Mouse (Mus musculus): ENCODE measurements around the gene Srgap3. TPM values are rescaled to one million over a fixed set of nuclear protein-coding genes. Genes with fewer than 3 reads are reported as not detected.
A peak's percentile ranks its signal among the peaks of the same experiment; 100 is the strongest.
"Not testable (repeated sequence)": the region's sequence is repeated elsewhere in the genome, so short reads cannot be mapped to it uniquely, and the experiment has no call there.

Srgap3 gene
- polyA plus RNA-seq, 2 experiments from 2014 or later = 0.29 to 0.31 TPM

GRCm38 (mm10) chr6:112903796-112904195 is 43.3 kb downstream of the Srgap3 start:
- ATAC-seq = no peak

DNA sequence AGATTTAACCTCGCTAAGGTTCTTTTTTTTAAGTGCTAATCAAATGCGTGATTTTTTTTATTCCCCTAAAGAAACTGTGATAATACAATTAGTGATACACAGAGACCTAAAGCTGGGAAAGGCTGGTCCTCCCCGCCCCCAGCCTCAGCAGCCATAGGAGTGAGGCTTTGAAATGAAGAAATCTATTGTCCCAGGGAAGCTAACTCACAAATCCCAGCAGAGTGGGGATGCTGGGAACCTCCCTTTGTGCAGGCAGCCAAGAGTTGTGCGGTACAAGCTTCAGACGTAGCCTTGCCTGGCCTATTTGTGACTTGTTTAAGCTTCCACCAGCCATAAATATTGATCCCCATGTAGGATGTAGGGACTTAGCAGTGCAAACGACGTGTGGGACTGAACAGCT is 43.8 kb downstream of the Srgap3 start:
- no peak for ATAC-seq

DNA sequence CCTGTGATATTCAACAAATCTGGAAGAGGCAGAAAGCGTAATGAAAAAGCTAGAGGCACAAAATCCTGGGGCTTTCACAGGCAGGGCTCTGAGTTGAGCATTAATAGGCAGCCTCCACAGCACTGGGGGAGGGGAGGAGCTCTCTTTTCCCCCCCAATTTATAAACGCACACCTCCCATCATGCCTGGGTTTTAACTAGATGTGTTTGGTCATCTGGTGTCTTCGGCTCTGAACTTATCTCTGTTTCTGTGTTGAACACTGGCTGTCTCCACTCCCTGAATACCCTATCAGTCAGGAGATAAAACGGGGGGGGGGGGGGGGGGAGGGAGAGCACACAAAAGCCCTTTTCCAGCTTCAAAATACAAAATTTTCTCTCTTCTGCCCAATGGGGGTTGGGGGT is 44.3 kb downstream of the Srgap3 start:
- no peak for ATAC-seq

GRCm38 (mm10) chr6:112900306-112900705 is 46.8 kb downstream of the Srgap3 start:
- no peak for ATAC-seq

DNA sequence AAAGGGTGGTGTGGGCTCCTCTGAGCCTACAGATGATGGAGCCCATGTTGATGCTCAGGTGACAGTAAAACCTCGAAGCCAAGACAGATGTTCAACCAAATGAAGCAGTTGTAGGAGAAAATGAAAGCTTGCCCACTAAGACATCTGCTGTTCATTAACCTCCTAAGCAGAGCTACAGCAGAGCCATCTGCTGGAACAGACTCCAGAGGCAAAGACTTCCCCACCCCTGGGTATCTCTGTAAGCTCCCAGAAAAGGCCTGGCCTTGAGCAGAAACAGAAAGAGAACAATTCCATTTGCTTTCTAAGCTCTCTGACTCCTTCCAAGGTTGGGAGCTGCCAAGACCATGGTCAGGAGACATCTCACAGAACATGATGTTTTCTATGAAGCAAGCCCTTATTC is 47.4 kb downstream of the Srgap3 start:
- no peak for ATAC-seq

DNA sequence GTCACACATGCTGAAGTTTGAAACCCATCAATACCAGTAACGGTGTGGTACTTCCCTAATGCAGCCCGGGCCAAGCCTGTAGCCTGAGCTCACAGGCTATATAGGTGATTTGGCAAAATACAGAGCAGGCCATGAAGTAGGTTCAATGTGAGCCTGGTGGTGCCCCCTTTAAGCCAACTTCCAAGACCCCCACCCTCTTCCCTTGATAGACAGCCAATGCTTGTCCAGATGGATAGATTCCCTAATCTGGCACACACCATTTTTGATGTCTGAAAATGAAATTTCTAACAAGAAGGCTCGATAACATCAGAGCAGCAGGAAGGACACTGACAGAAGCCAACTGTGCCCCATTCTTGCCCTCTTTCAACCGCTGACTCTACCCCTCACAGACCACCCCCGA is 47.8 kb downstream of the Srgap3 start:
- no peak for ATAC-seq

- no peak for ATAC-seq
Measured at GRCm38 (mm10) chr6:112898435-112898834, 48.6 kb downstream of the Srgap3 start.

DNA sequence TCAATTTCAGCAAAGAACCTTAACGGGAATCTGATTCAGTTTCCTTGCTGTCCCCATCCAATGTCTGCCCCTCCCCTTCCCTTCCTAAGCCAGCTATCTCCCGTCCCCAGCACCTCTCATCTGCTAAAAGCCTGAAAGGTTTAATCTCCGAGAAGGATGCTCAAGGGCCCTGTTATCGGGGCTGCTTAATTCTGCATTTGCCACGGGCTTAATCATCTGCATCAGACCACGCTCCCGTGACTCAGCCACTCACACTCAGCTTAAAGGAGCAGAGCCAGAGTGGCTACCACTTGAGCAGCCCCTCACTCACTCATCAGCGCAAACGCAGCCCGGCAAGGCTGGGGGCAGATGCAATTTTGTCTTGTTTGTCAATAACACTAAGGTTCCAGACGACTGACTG is 50.7 kb downstream of the Srgap3 start:
- ATAC-seq = no peak

- ATAC-seq = no peak
Measured at GRCm38 (mm10) chr6:112890331-112890751, 56.7 kb downstream of the Srgap3 start.

DNA sequence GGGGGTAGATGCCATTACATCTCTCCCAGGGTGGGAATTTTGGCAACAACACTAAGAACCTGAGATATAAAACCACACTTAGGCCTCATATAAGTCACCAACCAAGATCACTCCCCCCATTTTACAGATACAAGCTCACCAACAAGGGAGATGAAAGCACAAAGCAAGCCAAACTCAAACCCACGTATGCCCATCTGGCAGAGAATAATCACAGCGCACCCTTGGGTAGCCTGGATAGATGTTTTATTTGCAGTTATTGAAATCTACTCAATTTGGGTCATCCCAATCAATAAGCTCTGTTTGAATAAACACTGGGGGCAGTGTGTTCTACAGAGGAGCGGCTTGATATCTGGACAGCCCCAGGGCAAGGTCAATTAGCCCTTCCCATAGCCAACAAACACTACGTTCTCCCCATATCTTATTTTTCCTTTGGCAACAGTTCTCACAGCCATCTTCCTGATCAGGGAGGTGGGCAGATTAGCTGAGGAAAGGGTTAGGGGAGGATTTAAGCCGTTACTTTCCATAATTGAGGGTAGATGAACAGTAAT is 63.4 kb downstream of the Srgap3 start:
- ATAC-seq = no peak

- no peak for ATAC-seq
Measured at GRCm38 (mm10) chr6:112880048-112880534, 67.0 kb downstream of the Srgap3 start.

DNA sequence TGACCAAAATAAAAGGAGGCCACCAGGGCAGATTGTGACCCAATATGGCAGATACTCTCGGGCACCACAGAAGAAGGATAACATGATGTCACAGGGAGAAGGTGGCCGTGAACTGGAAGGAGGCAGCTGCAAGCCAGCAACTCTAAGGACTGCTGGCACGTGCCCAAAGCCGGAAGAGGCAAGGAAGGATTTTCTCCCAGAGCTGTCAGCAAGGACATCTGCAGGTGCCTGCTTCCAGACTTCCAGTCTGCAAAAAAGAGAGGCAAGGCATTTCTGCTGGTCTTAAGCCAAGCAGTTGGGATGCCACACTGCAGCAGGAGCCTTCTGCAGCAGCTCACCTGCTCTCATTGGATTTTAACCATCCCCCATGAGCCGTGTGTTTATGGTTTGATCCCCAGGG is 67.9 kb downstream of the Srgap3 start:
- ATAC-seq = no peak

GRCm38 (mm10) chr6:112873089-112873835 is 73.8 kb downstream of the Srgap3 start:
- ATAC-seq = no peak

- no peak for ATAC-seq
Measured at GRCm38 (mm10) chr6:112871241-112871780, 75.8 kb downstream of the Srgap3 start.

DNA sequence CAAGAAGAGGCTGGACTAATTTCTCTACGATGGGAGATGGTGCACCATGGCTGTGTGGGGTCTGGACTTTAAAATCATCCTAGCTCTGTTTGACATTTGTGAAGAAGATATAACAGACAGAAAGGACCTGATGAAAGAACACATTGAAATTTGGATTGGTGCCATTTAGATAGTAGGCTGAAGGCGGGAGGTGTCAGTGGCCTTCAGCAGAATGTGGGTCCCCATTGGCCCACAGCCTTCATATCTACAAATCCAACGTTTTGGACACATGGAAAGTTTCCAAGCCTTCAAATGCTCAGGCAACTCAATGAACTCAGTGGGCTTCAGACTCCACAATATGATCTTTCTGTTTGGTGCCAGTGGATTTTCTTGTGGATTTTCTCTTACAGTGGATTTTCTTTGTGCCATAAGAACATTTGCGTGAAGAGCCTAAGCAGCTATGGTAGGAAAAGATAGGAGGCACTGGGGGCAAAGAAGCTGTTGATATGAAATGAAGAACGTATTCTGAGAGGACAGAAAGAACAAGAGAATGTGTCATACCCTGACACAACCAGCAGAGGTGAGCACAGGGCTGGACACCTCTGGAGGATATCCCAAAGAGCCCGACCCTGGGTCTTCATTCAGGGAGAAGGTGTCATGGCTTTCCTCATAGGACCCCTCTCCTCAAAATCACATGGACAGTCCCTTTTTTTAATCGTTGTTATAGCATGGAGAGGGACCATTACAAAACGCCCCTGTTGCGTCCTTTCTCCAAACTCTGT is 78.7 kb downstream of the Srgap3 start:
- ATAC-seq = no peak

GRCm38 (mm10) chr6:112866096-112866495 is 81.0 kb downstream of the Srgap3 start:
- no peak for ATAC-seq

GRCm38 (mm10) chr6:112865021-112865531 is 82.0 kb downstream of the Srgap3 start:
- ATAC-seq = no peak

- no peak for ATAC-seq
Measured at GRCm38 (mm10) chr6:112862465-112862864, 84.6 kb downstream of the Srgap3 start.

DNA sequence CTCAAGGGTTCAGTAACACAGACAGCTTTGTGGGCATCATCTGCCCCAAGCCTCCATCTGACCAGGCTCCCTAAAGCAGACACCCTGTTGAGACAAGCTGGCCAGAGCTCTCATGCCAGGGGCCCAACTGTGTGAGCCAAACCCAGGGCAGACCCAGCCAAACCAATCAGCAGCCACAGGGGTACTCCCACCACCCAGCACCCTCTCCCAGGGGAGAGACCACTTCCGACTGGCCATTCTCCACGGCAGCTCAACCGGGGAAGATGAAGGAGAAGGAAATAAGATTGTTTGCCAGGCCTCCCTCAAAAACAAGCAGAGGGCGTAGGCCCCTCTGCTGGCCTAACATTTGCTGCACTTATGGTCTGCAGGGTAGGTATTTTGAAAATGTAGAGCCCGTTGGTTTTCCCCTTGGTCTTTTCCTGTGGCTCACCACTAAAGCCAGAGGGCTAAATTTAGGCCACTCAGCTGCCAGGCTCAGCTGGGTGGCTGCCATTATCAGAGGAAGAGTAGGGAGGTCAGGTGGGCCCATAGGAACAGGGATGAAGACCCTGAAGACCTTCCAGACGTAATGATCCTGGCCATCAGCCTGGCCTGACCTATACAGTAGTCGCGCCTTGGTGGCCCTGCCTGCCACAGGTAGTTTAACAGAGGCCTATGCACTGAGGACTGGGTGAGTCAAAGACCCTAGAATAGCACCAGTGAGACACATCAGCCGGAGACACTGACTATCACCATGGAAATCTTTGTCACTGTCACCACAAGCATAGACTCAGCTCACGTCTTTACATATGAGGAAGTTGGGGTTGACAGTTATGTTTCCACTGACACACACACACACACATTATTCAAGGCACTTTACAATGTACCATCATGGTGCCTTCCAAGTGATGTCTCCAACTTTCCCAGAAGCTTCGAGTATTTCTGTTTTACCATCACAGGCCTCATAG is 85.4 kb downstream of the Srgap3 start:
- ATAC-seq = peak; percentile 87

DNA sequence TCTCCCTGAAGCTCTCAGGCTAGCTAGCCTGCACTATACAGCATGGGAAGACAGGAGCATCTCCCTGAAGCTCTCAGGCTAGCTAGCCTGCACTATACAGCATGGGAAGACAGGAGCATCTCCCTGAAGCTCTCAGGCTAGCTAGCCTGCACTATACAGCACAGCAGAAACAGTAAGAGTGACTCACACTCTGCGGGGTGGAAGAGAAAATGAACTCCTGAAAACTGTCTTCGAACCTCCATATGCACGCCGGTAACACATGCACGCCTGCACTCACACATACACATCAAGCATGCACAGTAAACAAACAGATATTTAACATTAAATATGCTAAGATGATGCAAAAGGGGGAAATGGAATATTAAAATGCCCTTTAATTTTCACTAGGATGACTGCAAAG is 86.8 kb downstream of the Srgap3 start:
- ATAC-seq = not testable (repeated sequence)

DNA sequence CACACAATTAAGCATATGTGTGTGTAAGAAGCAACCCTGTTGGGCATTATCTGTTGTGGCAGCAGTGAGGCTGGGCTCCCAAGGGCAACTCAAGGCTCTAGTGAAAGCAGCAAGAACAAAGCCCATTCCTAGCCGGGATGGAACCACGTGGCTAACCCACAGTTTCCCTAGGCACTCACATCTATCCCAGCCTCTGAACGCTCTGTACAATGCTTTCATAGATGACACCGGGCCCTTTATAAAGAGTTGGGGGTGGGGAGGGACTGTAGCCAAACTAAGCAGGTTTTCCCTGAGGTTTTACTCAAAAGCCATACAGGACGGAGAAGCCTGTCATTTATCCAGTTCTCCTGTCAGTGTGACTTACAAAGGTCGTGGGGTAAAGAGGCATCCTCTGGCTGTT is 90.0 kb downstream of the Srgap3 start:
- no peak for ATAC-seq

- no peak for ATAC-seq
Measured at GRCm38 (mm10) chr6:112855183-112855582, 91.9 kb downstream of the Srgap3 start.
